Mouse (Mus musculus): Measurements from ENCODE around the gene Spast. TPM values are rescaled to one million over a fixed set of nuclear protein-coding genes. Genes with fewer than 3 reads are reported as not detected.
"Not testable (repeated sequence)": the region's sequence is repeated elsewhere in the genome, so short reads cannot be mapped to it uniquely, and the experiment has no call there.

The Spast gene
- polyA plus RNA-seq (2015; fragmentation: Nextera tagmentation; extraction: Ambion mirVana) = 14.5 and 17.0 TPM in 2 replicates

DNA sequence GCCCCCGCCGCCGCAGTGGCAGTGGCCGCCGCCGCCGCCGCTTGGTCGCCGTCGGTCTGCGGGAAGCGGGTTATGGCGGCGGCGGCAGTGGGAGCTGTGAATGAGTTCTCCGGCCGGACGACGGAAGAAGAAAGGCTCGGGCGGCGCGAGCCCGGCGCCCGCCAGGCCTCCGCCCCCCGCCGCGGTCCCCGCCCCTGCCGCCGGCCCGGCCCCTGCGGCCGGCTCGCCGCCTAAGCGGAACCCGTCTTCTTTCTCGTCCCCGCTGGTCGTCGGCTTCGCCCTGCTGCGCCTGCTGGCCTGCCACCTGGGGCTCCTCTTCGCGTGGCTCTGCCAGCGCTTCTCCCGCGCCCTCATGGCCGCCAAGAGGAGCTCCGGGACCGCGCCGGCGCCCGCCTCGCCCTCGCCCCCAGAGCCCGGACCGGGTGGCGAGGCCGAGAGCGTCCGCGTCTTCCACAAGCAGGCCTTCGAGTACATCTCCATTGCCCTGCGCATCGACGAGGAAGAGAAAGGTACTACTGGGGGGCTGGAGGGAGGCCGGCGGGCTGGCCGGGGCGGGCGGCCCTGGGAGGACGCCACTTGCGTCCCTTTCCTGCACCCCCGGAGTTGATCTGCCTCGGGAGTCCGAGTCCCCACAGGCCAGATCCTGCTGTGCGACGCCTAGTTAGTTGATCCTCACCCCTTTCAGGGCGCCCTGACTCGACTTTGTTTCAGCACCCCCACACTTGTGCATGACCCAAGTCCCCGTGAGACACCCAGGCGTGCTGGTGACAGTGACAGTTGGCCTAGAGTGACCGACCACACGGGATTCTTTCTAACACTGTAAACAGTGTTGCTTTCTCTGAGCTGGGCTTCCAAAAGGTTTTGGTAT lies at the start of gene Spast:
TSS of gene Spast (plus strand) at position 51 of the 868 bp plus-strand sequence.
- WGBS = under 1% methylated on average over 80 of the region's 90 CpGs
- ATAC-seq (ENCODE audit: insufficient number of reproducible peaks, low FRiP score, low TSS enrichment, low read depth) = peak; percentile 80
- Histone ChIP-seq H3K9me3 (no peaks in the 10 kb centered on the region), H3K4me1 (peaks cover 22% of the 10 kb centered on the region), H3K4me2 (peak within 1 kb of the TSS; percentile 54), H3K27me3 (no peaks in the 10 kb centered on the region), H3K27ac (peak within 1 kb of the TSS; percentile 95), H3K9ac (peak within 1 kb of the TSS; percentile 94), H3K4me3 (peak within 1 kb of the TSS; percentile 78), H3K36me3 (peaks cover 4% of the 10 kb centered on the region; the same call in 1 of the 2 replicates)

DNA sequence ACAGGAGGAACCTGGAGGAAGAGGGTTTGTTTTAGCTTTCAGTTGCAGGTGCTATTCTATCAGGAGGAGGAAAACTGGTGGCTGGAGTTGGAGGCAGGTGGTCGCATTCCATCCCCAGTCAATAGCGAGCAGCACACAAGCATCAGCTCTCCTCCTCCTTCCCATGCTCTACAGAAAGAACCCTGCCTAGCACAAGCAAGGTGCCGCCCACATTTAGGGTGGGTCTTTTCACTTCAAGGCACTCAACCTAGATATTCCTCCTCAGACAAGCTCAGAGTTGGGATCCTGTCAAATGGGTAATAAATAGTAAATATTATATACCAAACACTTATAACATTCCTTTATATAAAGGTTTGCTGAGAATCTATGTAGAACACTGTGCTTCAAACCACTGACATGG lies 48.6 kb upstream of the Spast start:
- H3K9me3 ChIP-seq = no peaks in the 10 kb centered on the region
- no peaks in the 10 kb centered on the region for H3K27me3 ChIP-seq
- H3K4me3 ChIP-seq = no peak overlapping the region
- peaks cover 5% of the 10 kb centered on the region; the same call in 1 of the 2 replicates for H3K36me3 ChIP-seq
- H3K4me2 ChIP-seq = no peak overlapping the region
- H3K4me1 ChIP-seq = peaks cover 14% of the 10 kb centered on the region
- no peak overlapping the region for H3K27ac ChIP-seq
- WGBS = 74% methylated on average over 3 of the region's 3 CpGs
- no peak for ATAC-seq (ENCODE audit: insufficient number of reproducible peaks, low FRiP score, low TSS enrichment, low read depth)
- H3K9ac ChIP-seq = no peak overlapping the region

DNA sequence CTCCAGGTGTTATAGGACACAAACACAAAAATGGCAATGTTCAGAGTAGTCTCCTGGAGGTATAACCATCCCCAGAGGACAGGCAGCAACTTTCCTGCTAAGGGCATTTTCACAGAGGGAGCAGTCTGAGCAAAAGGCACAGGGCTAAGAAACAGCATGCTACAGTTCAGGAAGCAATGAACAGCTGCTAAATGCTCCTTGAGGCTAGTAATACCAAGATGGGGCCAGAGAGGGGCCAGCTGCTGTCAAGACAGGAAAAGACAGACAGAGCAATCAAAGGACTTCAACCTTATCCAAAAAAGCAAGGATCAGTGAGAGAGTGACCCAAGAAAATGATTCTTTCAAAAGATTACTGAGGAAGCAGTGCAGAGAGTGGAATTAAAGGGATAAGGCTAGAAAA lies 47.9 kb upstream of the Spast start:
- Histone ChIP-seq H3K4me2 (no peak overlapping the region), H3K36me3 (peaks cover 5% of the 10 kb centered on the region; the same call in 1 of the 2 replicates), H3K9ac (no peak overlapping the region), H3K27ac (no peak overlapping the region), H3K4me3 (no peak overlapping the region), H3K9me3 (no peaks in the 10 kb centered on the region), H3K27me3 (no peaks in the 10 kb centered on the region), H3K4me1 (peaks cover 14% of the 10 kb centered on the region)
- no peak for ATAC-seq (ENCODE audit: insufficient number of reproducible peaks, low FRiP score, low TSS enrichment, low read depth)

DNA sequence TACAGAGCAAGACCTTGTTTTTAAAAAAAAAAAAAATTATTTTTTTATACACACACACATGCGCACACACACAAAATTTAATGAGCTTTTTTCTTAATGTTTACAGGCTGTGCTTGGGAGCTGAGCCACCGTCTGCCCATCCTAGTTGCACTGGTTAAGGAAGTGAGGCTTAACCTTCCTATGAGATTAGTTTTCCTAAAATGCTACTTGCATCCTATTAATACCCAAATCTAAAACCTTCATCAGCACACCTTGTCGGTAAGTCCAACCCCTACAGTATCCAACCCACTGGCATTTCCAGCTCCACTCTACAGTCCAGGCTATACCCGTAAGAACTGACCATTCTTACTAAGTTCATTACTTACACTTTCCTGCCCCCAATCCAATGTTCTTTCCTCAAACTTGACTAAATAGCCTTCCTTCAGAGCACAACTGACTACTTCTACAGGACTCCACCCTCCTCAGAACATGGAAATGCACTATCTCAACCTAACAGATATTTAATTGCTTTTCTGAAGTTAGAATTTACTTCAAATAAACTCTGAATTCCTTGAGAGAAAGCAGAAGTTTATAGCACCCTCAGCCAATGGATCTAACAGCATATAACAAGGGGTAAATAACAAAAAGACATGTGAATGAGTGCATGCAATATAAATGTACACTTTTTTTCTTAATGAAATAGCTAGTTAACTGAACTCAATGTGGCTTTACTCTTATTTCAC lies 47.0 kb upstream of the Spast start:
- WGBS = 66% methylated on average over 4 of the region's 4 CpGs
- H3K9ac ChIP-seq = no peak overlapping the region
- no peaks in the 10 kb centered on the region for H3K27me3 ChIP-seq
- H3K9me3 ChIP-seq = no peaks in the 10 kb centered on the region
- H3K4me3 ChIP-seq = no peak overlapping the region
- peaks cover 14% of the 10 kb centered on the region for H3K4me1 ChIP-seq
- no peak for ATAC-seq (ENCODE audit: insufficient number of reproducible peaks, low FRiP score, low TSS enrichment, low read depth)
- H3K27ac ChIP-seq = no peak overlapping the region
- peaks cover 5% of the 10 kb centered on the region; the same call in 1 of the 2 replicates for H3K36me3 ChIP-seq
- no peak overlapping the region for H3K4me2 ChIP-seq

DNA sequence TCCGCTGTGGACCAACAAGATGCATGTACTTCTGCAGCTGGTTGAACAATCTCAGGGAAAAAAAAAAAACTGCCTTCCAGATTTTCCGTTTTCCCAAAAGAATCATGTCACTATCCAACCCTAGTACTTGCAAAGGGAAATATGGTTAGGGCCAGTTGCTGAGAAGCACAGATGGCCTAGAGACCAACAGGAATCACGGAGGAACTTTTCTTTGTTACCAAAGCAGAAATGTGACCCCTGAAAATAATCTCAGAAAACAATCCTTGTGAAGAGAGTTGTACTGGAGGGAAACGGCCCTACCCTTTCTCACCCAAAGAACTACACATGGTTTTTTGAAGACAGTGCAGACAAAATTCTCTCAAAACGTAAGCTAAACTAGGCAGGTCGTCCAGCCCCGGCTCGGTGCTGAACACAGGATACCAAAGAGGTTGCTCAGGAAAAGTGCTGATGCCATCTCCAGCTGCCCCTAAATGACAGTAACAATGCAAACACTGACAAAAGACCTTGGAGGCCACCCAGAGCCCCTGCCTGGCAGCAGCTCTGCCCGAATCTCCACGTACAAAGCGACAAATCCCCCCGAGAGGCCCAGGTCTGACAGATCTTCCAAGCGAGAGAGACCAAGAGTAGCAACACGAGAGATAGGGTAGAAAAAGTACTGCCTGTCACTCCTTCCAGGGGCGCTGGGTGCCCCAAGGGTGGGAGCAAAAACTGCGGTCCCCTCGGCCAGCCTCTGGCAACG lies 44.9 kb upstream of the Spast start:
- under 1% methylated on average over 18 of the region's 18 CpGs for WGBS
- ATAC-seq (ENCODE audit: insufficient number of reproducible peaks, low FRiP score, low TSS enrichment, low read depth) = no peak

DNA sequence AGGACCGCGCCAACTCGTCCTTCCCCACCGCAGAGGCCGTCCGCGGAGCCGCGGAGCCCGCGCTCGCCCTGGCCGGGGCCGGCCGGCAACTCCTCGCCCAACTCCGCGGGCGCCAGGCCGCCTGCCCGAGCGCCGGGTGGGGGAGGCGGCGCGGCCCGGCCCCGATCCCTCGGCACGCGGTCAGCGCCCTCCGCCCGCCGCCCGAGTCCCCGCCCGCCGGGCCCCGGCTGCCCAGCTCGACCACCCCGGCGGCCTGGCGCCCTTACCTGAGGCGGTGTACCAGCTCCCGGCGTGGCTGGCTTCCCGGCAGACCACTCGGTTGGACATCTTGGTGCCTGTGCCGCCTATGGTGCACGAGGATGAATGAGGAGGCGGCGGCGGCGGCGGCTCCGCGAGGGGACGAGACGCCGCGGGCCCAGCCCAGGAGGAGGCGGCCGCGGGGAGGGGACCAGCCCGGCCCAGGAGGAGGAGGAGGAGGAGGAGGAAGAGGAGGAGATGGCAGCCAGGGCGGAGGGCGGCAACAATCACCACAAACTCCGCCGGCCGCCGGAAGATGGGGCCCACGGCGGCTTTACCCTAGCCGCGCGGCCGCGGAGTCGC lies 44.3 kb upstream of the Spast start:
- H3K27me3 ChIP-seq = no peaks in the 10 kb centered on the region
- peak overlapping the region; percentile 92 for H3K9ac ChIP-seq
- H3K4me1 ChIP-seq = peaks cover 14% of the 10 kb centered on the region
- peak; percentile 87 for ATAC-seq (ENCODE audit: insufficient number of reproducible peaks, low FRiP score, low TSS enrichment, low read depth)
- peak overlapping the region; percentile 94 for H3K4me3 ChIP-seq
- peak overlapping the region; percentile 99 for H3K27ac ChIP-seq
- H3K9me3 ChIP-seq = no peaks in the 10 kb centered on the region
- WGBS = under 1% methylated on average over 64 of the region's 80 CpGs
- peaks cover 8% of the 10 kb centered on the region; the same call in 1 of the 2 replicates for H3K36me3 ChIP-seq
- peak overlapping the region; percentile 53 for H3K4me2 ChIP-seq

More for the DNA sequence above, 44.9 kb upstream of the Spast start:
- H3K4me3 ChIP-seq = peak overlapping the region; percentile 94
- no peaks in the 10 kb centered on the region for H3K27me3 ChIP-seq
- H3K4me1 ChIP-seq = peaks cover 14% of the 10 kb centered on the region
- H3K27ac ChIP-seq = peak overlapping the region; percentile 99
- peak overlapping the region; percentile 92 for H3K9ac ChIP-seq
- peak overlapping the region; percentile 53 for H3K4me2 ChIP-seq
- H3K9me3 ChIP-seq = no peaks in the 10 kb centered on the region
- peaks cover 4% of the 10 kb centered on the region; the same call in 1 of the 2 replicates for H3K36me3 ChIP-seq

DNA sequence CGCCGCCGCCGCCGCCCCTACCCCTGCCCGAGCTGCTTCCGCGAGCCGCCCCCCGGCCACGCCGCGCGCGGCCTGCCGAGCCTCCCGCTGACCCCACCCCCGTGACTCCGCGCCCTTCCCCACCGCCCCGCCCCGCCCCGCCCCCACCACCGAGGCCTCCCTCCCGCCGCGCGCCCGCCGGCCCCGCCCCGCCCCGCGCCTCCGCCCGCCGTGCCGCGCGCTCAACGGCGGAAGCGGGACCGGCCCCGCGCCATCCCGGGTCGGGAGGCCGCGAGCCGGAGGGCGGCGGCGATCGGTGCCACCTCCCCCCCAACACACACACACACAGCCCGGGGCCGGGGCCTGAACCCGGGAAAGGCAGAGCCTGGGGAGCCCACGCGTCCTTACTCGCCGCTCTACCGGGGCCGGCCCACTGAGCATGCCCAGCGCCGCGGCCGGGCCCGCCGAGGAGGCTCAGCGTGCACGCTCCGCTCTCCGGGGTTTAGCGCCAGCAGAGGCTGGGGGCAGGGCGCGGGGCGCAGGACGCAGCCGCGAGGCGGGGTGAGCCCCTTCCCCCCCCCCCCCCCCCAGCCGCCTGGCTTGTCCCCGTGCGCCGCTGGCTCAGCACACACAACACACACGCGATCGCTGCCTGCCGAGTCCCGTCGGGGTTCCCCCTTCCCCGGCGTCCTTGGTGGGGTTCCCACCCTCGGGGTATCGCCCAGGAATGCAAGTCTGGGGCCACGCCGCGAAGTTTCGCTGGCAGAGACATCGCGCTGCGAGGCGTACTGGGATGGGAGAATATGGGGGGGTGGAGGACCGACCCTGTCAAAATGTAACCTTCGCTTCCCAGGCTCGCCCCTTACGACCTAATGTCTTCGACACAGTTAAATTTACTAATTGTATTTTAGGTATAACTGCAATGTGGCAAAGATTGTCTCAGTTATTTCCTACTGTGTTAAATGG lies 43.5 kb upstream of the Spast start, which contains the start of gene Memo1:
TSS of gene Memo1 (minus strand) at position 496 of the 945 bp plus-strand sequence.
- Histone ChIP-seq H3K27ac (peak within 1 kb of the TSS; percentile 99), H3K4me1 (peaks cover 14% of the 10 kb centered on the region), H3K9me3 (no peaks in the 10 kb centered on the region), H3K36me3 (peaks cover 12% of the 10 kb centered on the region), H3K9ac (peak within 1 kb of the TSS; percentile 92), H3K27me3 (no peaks in the 10 kb centered on the region), H3K4me2 (peak within 1 kb of the TSS; percentile 62), H3K4me3 (peak within 1 kb of the TSS; percentile 94)
- under 1% methylated on average over 49 of the region's 110 CpGs for WGBS
- ATAC-seq (ENCODE audit: insufficient number of reproducible peaks, low FRiP score, low TSS enrichment, low read depth) = peak; percentile 91

DNA sequence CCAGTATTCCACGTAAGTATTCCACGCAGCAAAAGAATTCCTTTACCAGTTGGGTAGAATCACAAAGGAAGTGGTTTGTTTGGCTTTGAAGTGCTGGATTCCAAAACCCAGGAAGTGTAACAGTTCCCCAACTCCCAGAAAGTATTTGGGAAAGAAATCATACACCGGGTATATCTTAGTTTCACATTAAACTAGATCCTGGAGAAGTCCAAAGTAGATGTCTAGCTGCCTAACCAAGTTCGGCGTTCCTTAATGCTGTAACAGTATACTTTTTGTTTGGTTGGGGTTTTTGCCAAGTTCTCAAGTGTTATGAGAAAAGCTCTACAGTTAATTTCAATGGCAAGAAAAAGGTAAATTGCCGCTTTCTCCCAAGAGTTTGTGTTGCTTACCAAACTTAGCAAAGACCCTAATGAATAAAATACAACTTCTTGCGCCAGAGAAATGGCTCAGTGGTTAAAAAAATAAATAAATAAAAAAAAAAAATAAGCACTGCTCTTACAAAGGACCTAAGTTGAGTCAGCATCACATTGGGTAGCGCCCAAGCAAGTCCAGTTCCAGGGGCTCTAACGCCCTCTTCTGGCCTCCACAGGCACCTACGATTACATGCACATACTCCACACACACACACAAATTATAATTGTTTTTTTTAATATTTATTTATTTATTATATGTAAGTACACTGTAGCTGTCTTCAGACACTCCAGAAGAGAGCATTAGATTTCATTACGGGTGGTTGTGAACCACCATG lies 42.5 kb upstream of the Spast start:
- Histone ChIP-seq H3K4me3 (peak overlapping the region; percentile 94), H3K9ac (peak overlapping the region; percentile 92; the same call in 1 of the 2 replicates), H3K27me3 (no peaks in the 10 kb centered on the region), H3K36me3 (peaks cover 20% of the 10 kb centered on the region), H3K4me2 (peak overlapping the region; percentile 62), H3K27ac (peak overlapping the region; percentile 99), H3K4me1 (peaks cover 10% of the 10 kb centered on the region), H3K9me3 (no peaks in the 10 kb centered on the region)
- no peak for ATAC-seq (ENCODE audit: insufficient number of reproducible peaks, low FRiP score, low TSS enrichment, low read depth)
- WGBS = 36% methylated on average over 11 of the region's 11 CpGs

DNA sequence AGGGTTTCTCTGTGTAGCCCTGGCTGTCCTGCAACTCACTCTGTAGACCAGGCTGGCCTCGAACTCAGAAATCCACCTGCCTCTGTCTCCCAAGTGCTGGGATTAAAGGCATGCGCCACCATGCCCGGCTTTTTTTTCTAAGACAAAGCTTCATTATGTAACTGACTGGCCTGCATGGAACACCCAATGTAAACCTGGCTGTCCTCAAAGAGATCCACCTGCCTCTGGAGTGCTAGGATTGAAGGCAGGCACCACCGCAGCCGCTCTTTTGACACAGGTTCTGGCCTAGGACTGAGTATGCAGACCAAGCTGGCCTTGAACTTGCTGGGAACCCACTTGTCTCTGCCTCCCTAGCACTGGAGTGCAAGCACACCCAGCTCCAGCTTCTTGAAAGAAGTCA lies 41.8 kb upstream of the Spast start:
- not testable (repeated sequence) for H3K27me3 ChIP-seq; H3K27ac ChIP-seq; H3K9me3 ChIP-seq; H3K4me3 ChIP-seq; H3K9ac ChIP-seq; H3K4me1 ChIP-seq; ATAC-seq (ENCODE audit: insufficient number of reproducible peaks, low FRiP score, low TSS enrichment, low read depth); H3K4me2 ChIP-seq
- H3K36me3 ChIP-seq = peaks cover 27% of the 10 kb centered on the region
- 94% methylated on average over 5 of the region's 5 CpGs for WGBS

DNA sequence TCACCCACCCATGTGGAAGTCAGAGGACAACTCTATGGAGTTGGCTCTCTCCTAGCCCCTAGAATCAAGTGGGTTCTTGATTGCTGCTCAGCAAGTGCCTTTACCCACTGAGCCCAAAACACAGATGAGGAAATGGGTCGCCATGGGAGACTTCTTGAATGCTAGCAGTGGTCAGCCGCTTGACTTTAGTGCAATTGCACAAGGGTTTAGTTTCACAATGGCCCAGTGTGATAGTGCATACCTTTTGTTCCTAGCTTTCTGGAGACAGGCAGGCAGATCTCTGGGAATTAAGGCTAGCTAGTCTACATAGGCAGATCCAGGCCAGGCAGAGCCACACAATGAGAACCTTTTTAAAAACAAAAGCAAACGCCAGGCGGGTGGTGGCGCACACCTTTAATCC lies 38.7 kb upstream of the Spast start:
- H3K4me1 ChIP-seq = no peaks in the 10 kb centered on the region
- no peak overlapping the region for H3K27ac ChIP-seq
- no peaks in the 10 kb centered on the region for H3K9me3 ChIP-seq
- no peaks in the 10 kb centered on the region for H3K27me3 ChIP-seq
- peaks cover 41% of the 10 kb centered on the region for H3K36me3 ChIP-seq
- no peak for ATAC-seq (ENCODE audit: insufficient number of reproducible peaks, low FRiP score, low TSS enrichment, low read depth)
- no peak overlapping the region for H3K4me2 ChIP-seq
- H3K9ac ChIP-seq = no peak overlapping the region
- H3K4me3 ChIP-seq = no peak overlapping the region
- 88% methylated on average over 5 of the region's 5 CpGs for WGBS
